Mouse (Mus musculus) lung, embryonic 15.5 days (tissue): ENCODE measurements around the gene Dnm3. TPM values are rescaled to one million over a fixed set of nuclear protein-coding genes. Genes with fewer than 3 reads are reported as not detected.

Experiments used
- ATAC-seq: fragments of 200-750 bp; cut with Nextera tagmentation; 2 replicates; pipeline ENCODE4 v1.8.0; 2017; ENCODE audit warnings: moderate number of reproducible peaks, borderline replicate concordance; ENCODE audit not compliant: low FRiP score, low TSS enrichment; ENCODE audit errors: extremely low read depth
- H3K27ac ChIP-seq: fragments of 300-500 bp; sonication (generic); 2 replicates; pipeline ENCODE4 v1.5.1; 2015; ENCODE audit warnings: moderate library complexity, mild to moderate bottlenecking, inconsistent platforms
- H3K27me3 ChIP-seq: fragments of 300-500 bp; sonication (generic); 2 replicates; pipeline ENCODE4 v1.6.1; 2015; ENCODE audit warnings: inconsistent platforms
- H3K36me3 ChIP-seq: fragments of 300-500 bp; sonication (generic); 2 replicates; pipeline ENCODE4 v1.6.1; 2015; ENCODE audit warnings: inconsistent platforms
- H3K4me1 ChIP-seq: fragments of 300-500 bp; sonication (generic); 2 replicates; pipeline ENCODE4 v1.6.1; 2015; ENCODE audit warnings: inconsistent platforms
- H3K4me2 ChIP-seq: fragments of 300-500 bp; sonication (generic); 2 replicates; pipeline ENCODE4 v1.6.1; 2015; ENCODE audit warnings: inconsistent platforms, mild to moderate bottlenecking, moderate library complexity
- H3K4me3 ChIP-seq: fragments of 300-500 bp; sonication (generic); 2 replicates; pipeline ENCODE4 v1.5.1; 2015; ENCODE audit warnings: mild to moderate bottlenecking, inconsistent platforms
- H3K9ac ChIP-seq: fragments of 300-500 bp; sonication (generic); 2 replicates; pipeline ENCODE4 v1.6.1; 2015; ENCODE audit warnings: inconsistent platforms
- H3K9me3 ChIP-seq: fragments of 300-500 bp; sonication (generic); 2 replicates; pipeline ENCODE4 v1.6.1; 2016; ENCODE audit warnings: inconsistent platforms
- WGBS: fragments of 180-500 bp; shearing (Covaris S2); methylation state at CpG from one replicate; pipeline ENCODE4 v1.1.7; 2015; 5-methylcytosine and 5-hydroxymethylcytosine counted together
- polyA plus RNA-seq: library from polyadenylated mRNA; unstranded; fragments of >200 nt; fragmentation: Nextera tagmentation; extraction: Ambion mirVana; gene quantifications from 2 replicates; pipeline ENCODE4 v1.2.1, GENCODE M21; 2015

Gene Dnm3
- polyA plus RNA-seq, 1 experiment from 2014 or later = 2.7 TPM

GRCm38 (mm10) chr1:162092401-162092800, 385.4 kb downstream of the Dnm3 start:
- H3K4me2 ChIP-seq = no peak overlapping the region
- H3K4me3 ChIP-seq = no peak overlapping the region
- H3K9me3 ChIP-seq = no peaks in the 10 kb centered on the region
- peaks cover 17% of the 10 kb centered on the region for H3K4me1 ChIP-seq
- no peak overlapping the region for H3K27ac ChIP-seq
- no peak overlapping the region for H3K9ac ChIP-seq
- H3K27me3 ChIP-seq = no peaks in the 10 kb centered on the region
- H3K36me3 ChIP-seq = no peaks in the 10 kb centered on the region
- 91% methylated on average over 8 of the region's 8 CpGs for WGBS
- no peak for ATAC-seq

GRCm38 (mm10) chr1:162083886-162084478, 393.9 kb downstream of the Dnm3 start:
- 27% methylated on average over 9 of the region's 9 CpGs for WGBS
- peak; percentile 77; the same call in 1 of the 2 replicates for ATAC-seq
- Histone ChIP-seq H3K4me1 (peaks cover 32% of the 10 kb centered on the region), H3K9me3 (no peaks in the 10 kb centered on the region), H3K36me3 (no peaks in the 10 kb centered on the region), H3K27ac (peak overlapping the region; percentile 89), H3K4me2 (0 out of 2 replicates have a peak overlapping the region, but pooled peaks have one; percentile 17), H3K27me3 (no peaks in the 10 kb centered on the region), H3K9ac (no peak overlapping the region), H3K4me3 (no peak overlapping the region)

GRCm38 (mm10) chr1:162083354-162083753, 394.5 kb downstream of the Dnm3 start:
- peaks cover 29% of the 10 kb centered on the region for H3K4me1 ChIP-seq
- H3K36me3 ChIP-seq = no peaks in the 10 kb centered on the region
- peak overlapping the region; percentile 89 for H3K27ac ChIP-seq
- WGBS = 36% methylated on average over 2 of the region's 2 CpGs
- no peaks in the 10 kb centered on the region for H3K27me3 ChIP-seq
- H3K4me2 ChIP-seq = no peak overlapping the region
- H3K9me3 ChIP-seq = no peaks in the 10 kb centered on the region
- H3K9ac ChIP-seq = no peak overlapping the region
- H3K4me3 ChIP-seq = no peak overlapping the region
- no peak for ATAC-seq

GRCm38 (mm10) chr1:162082711-162083110, 395.1 kb downstream of the Dnm3 start:
- 52% methylated on average over 7 of the region's 7 CpGs for WGBS
- peaks cover 29% of the 10 kb centered on the region for H3K4me1 ChIP-seq
- H3K27ac ChIP-seq = peak overlapping the region; percentile 89
- no peak overlapping the region for H3K4me3 ChIP-seq
- H3K27me3 ChIP-seq = no peaks in the 10 kb centered on the region
- peak; percentile 41; the same call in 1 of the 2 replicates for ATAC-seq
- no peaks in the 10 kb centered on the region for H3K36me3 ChIP-seq
- no peaks in the 10 kb centered on the region for H3K9me3 ChIP-seq
- no peak overlapping the region for H3K4me2 ChIP-seq
- no peak overlapping the region for H3K9ac ChIP-seq

- Histone ChIP-seq H3K36me3 (no peaks in the 10 kb centered on the region), H3K27me3 (no peaks in the 10 kb centered on the region), H3K9me3 (no peaks in the 10 kb centered on the region), H3K9ac (no peak overlapping the region), H3K4me2 (no peak overlapping the region), H3K27ac (peak overlapping the region; percentile 89), H3K4me3 (no peak overlapping the region), H3K4me1 (peaks cover 35% of the 10 kb centered on the region)
- peak; percentile 77 for ATAC-seq
- WGBS = 54% methylated on average over 8 of the region's 8 CpGs
These were observed 396.0 kb downstream of the Dnm3 start for GRCm38 (mm10) chr1:162081693-162082372.

- Histone ChIP-seq H3K36me3 (no peaks in the 10 kb centered on the region), H3K4me1 (peaks cover 46% of the 10 kb centered on the region), H3K4me3 (no peak overlapping the region), H3K9ac (no peak overlapping the region), H3K4me2 (no peak overlapping the region), H3K27ac (no peak overlapping the region), H3K9me3 (no peaks in the 10 kb centered on the region), H3K27me3 (no peaks in the 10 kb centered on the region)
- 86% methylated on average over 7 of the region's 7 CpGs for WGBS
- no peak for ATAC-seq
These were observed 397.8 kb downstream of the Dnm3 start for GRCm38 (mm10) chr1:162079989-162080388.

- no peaks in the 10 kb centered on the region for H3K27me3 ChIP-seq
- no peak overlapping the region for H3K4me3 ChIP-seq
- H3K9me3 ChIP-seq = no peaks in the 10 kb centered on the region
- peaks cover 31% of the 10 kb centered on the region for H3K4me1 ChIP-seq
- H3K9ac ChIP-seq = no peak overlapping the region
- no peaks in the 10 kb centered on the region for H3K36me3 ChIP-seq
- H3K27ac ChIP-seq = peak overlapping the region; percentile 65
- WGBS = 69% methylated on average over 6 of the region's 6 CpGs
- H3K4me2 ChIP-seq = no peak overlapping the region
- no peak for ATAC-seq
These were observed 400.4 kb downstream of the Dnm3 start for GRCm38 (mm10) chr1:162077454-162077853.

GRCm38 (mm10) chr1:162076581-162077001, 401.2 kb downstream of the Dnm3 start:
- H3K9ac ChIP-seq = no peak overlapping the region
- H3K4me3 ChIP-seq = no peak overlapping the region
- no peaks in the 10 kb centered on the region for H3K9me3 ChIP-seq
- 0 out of 2 replicates have a peak, but pooled peaks have one; percentile 10 for ATAC-seq
- H3K27ac ChIP-seq = peak overlapping the region; percentile 65
- H3K4me1 ChIP-seq = peaks cover 29% of the 10 kb centered on the region
- H3K27me3 ChIP-seq = no peaks in the 10 kb centered on the region
- no peaks in the 10 kb centered on the region for H3K36me3 ChIP-seq
- no peak overlapping the region for H3K4me2 ChIP-seq
- WGBS = 30% methylated on average over 10 of the region's 10 CpGs

- H3K4me1 ChIP-seq = peaks cover 24% of the 10 kb centered on the region
- no peaks in the 10 kb centered on the region for H3K36me3 ChIP-seq
- H3K4me3 ChIP-seq = no peak overlapping the region
- no peak overlapping the region for H3K4me2 ChIP-seq
- no peaks in the 10 kb centered on the region for H3K9me3 ChIP-seq
- H3K9ac ChIP-seq = no peak overlapping the region
- no peaks in the 10 kb centered on the region for H3K27me3 ChIP-seq
- 68% methylated on average over 10 of the region's 10 CpGs for WGBS
- peak overlapping the region; percentile 82 for H3K27ac ChIP-seq
- ATAC-seq = no peak
These were observed 402.0 kb downstream of the Dnm3 start for GRCm38 (mm10) chr1:162075831-162076230.

- Histone ChIP-seq H3K27ac (peak overlapping the region; percentile 82), H3K4me3 (no peak overlapping the region), H3K9ac (no peak overlapping the region), H3K4me1 (peaks cover 23% of the 10 kb centered on the region), H3K36me3 (no peaks in the 10 kb centered on the region), H3K9me3 (no peaks in the 10 kb centered on the region), H3K4me2 (no peak overlapping the region), H3K27me3 (no peaks in the 10 kb centered on the region)
- 46% methylated on average over 4 of the region's 4 CpGs for WGBS
- peak; percentile 52; the same call in 1 of the 2 replicates for ATAC-seq
These were observed 402.4 kb downstream of the Dnm3 start for GRCm38 (mm10) chr1:162075416-162075815.

- WGBS = 49% methylated on average over 17 of the region's 17 CpGs
- Histone ChIP-seq H3K4me2 (no peak overlapping the region), H3K9me3 (no peaks in the 10 kb centered on the region), H3K4me3 (no peak overlapping the region), H3K9ac (no peak overlapping the region), H3K4me1 (peaks cover 23% of the 10 kb centered on the region), H3K27ac (peak overlapping the region; percentile 82), H3K36me3 (no peaks in the 10 kb centered on the region), H3K27me3 (no peaks in the 10 kb centered on the region)
- peak; percentile 66; the same call in 1 of the 2 replicates for ATAC-seq
These were observed 403.0 kb downstream of the Dnm3 start for GRCm38 (mm10) chr1:162074626-162075410.
